Mouse (Mus musculus) hindbrain, embryonic 12.5 days (tissue): ENCODE results near the gene Ttc7b. TPM values are rescaled to one million over a fixed set of nuclear protein-coding genes. Genes with fewer than 3 reads are reported as not detected.

Experiments used
- ATAC-seq: fragments of 200-750 bp; cut with Nextera tagmentation; 2 replicates; pipeline ENCODE4 v1.8.0; 2017; ENCODE audit warnings: moderate TSS enrichment; ENCODE audit not compliant: low FRiP score
- H3K27ac ChIP-seq: fragments of 300-500 bp; sonication (generic); 2 replicates; pipeline ENCODE4 v1.5.1; 2016; ENCODE audit warnings: mild to moderate bottlenecking
- H3K27me3 ChIP-seq: fragments of 300-500 bp; sonication (generic); 2 replicates; pipeline ENCODE4 v1.6.1; 2016; ENCODE audit warnings: mild to moderate bottlenecking
- H3K36me3 ChIP-seq: fragments of 300-500 bp; sonication (generic); 2 replicates; pipeline ENCODE4 v1.6.1; 2016; ENCODE audit warnings: mild to moderate bottlenecking
- H3K4me1 ChIP-seq: fragments of 300-500 bp; sonication (generic); 2 replicates; pipeline ENCODE4 v1.6.1; 2016
- H3K4me2 ChIP-seq: fragments of 300-500 bp; sonication (generic); replicated peaks from 2 replicates; pipeline ENCODE4 v1.6.1; 2016; ENCODE audit warnings: mild to moderate bottlenecking
- H3K4me3 ChIP-seq: fragments of 300-500 bp; sonication (generic); 2 replicates; pipeline ENCODE4 v1.5.1; 2016; ENCODE audit warnings: mild to moderate bottlenecking
- H3K9ac ChIP-seq: fragments of 300-500 bp; sonication (generic); 2 replicates; pipeline ENCODE4 v1.6.1; 2016; ENCODE audit warnings: mild to moderate bottlenecking, moderate library complexity
- H3K9me3 ChIP-seq: fragments of 300-500 bp; sonication (generic); replicated peaks from 2 replicates; pipeline ENCODE4 v1.6.1; 2016; ENCODE audit warnings: mild to moderate bottlenecking
- WGBS: fragments of 180-500 bp; shearing (Covaris S2); methylation state at CpG from one replicate; pipeline ENCODE4 v1.1.7; 2016; 5-methylcytosine and 5-hydroxymethylcytosine counted together
- polyA plus RNA-seq: library from polyadenylated mRNA; unstranded; fragments of >200 nt; fragmentation: Nextera tagmentation; extraction: Ambion mirVana; gene quantifications from 2 replicates; pipeline ENCODE4 v1.2.1, GENCODE M21; 2016

The Ttc7b gene
- polyA plus RNA-seq, 1 experiment from 2014 or later: 6.1 TPM

- Histone ChIP-seq H3K27me3 (no peaks in the 10 kb centered on the region), H3K4me3 (no peak overlapping the region), H3K9ac (no peak overlapping the region), H3K9me3 (no peaks in the 10 kb centered on the region), H3K4me1 (peaks cover 8% of the 10 kb centered on the region), H3K27ac (no peak overlapping the region), H3K36me3 (peaks cover 22% of the 10 kb centered on the region), H3K4me2 (no peak overlapping the region)
- ATAC-seq: no peak
- 79% methylated on average over 3 of the region's 3 CpGs for WGBS
Measured at GRCm38 (mm10) chr12:100502544-100502943, 18.1 kb downstream of the Ttc7b start.

GRCm38 (mm10) chr12:100501261-100501660, 19.4 kb downstream of the Ttc7b start:
- no peaks in the 10 kb centered on the region for H3K9me3 ChIP-seq
- peaks cover 8% of the 10 kb centered on the region for H3K4me1 ChIP-seq
- WGBS: 82% methylated on average over 4 of the region's 4 CpGs
- H3K4me3 ChIP-seq: no peak overlapping the region
- no peaks in the 10 kb centered on the region for H3K27me3 ChIP-seq
- no peak overlapping the region for H3K4me2 ChIP-seq
- H3K9ac ChIP-seq: no peak overlapping the region
- no peak for ATAC-seq
- no peak overlapping the region for H3K27ac ChIP-seq
- peaks cover 33% of the 10 kb centered on the region for H3K36me3 ChIP-seq

DNA sequence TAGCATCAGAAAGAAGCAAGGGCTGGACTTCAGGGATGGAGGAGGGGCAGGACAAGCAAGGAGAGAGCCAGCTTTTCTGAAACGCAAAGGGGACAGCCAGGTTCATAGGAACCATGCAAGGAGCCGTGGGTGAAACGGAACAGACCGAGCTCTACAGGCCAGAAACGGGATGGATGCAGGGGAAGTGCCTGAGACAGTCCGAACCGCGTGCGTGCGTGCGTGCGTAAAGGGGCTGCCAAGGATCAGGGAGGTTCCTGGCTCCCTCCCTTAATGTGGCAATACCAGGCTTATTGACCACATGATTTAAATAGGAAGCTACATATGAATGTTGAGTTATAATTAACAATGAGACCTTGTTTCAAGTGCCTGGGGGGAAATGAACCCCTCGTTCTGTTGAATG, 21.2 kb downstream of the Ttc7b start:
- H3K4me1 ChIP-seq: peaks cover 4% of the 10 kb centered on the region
- H3K4me3 ChIP-seq: no peak overlapping the region
- no peaks in the 10 kb centered on the region for H3K9me3 ChIP-seq
- 92% methylated on average over 13 of the region's 13 CpGs for WGBS
- no peak overlapping the region for H3K27ac ChIP-seq
- H3K9ac ChIP-seq: no peak overlapping the region
- no peak for ATAC-seq
- no peak overlapping the region for H3K4me2 ChIP-seq
- H3K36me3 ChIP-seq: peaks cover 43% of the 10 kb centered on the region
- H3K27me3 ChIP-seq: no peaks in the 10 kb centered on the region

GRCm38 (mm10) chr12:100498006-100498405, 22.6 kb downstream of the Ttc7b start:
- Histone ChIP-seq H3K9me3 (no peaks in the 10 kb centered on the region), H3K4me1 (no peaks in the 10 kb centered on the region; the same call in 1 of the 2 replicates), H3K36me3 (peaks cover 54% of the 10 kb centered on the region), H3K9ac (no peak overlapping the region), H3K4me2 (no peak overlapping the region), H3K27ac (no peak overlapping the region), H3K4me3 (no peak overlapping the region), H3K27me3 (no peaks in the 10 kb centered on the region)
- ATAC-seq: no peak
- 95% methylated on average over 5 of the region's 5 CpGs for WGBS

GRCm38 (mm10) chr12:100495083-100495482, 25.5 kb downstream of the Ttc7b start:
- Histone ChIP-seq H3K9me3 (no peaks in the 10 kb centered on the region), H3K4me1 (no peaks in the 10 kb centered on the region), H3K36me3 (peaks cover 66% of the 10 kb centered on the region), H3K4me2 (no peak overlapping the region), H3K27me3 (no peaks in the 10 kb centered on the region), H3K9ac (no peak overlapping the region), H3K27ac (no peak overlapping the region), H3K4me3 (no peak overlapping the region)
- ATAC-seq: no peak
- WGBS: 95% methylated on average over 7 of the region's 7 CpGs

DNA sequence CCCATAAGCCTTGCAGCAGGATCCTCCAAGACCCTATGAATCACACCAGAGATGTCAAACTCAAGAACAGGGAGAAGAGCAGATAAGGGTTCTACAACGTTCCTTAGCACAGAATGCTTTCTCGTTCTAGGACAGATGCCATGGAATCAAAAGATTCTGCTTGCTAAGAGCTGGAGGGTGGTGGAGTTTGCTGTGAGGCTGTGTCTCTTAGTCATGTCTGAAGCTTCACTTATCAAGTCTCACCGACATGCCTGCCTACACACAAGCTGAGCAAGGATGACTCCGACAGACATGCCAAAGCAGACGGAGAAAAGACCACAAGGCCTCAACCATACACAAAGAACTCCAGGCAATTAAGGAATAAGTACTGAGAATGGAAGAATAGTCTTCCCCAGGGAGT, 27.4 kb downstream of the Ttc7b start:
- 88% methylated on average over 5 of the region's 5 CpGs for WGBS
- Histone ChIP-seq H3K9me3 (no peaks in the 10 kb centered on the region), H3K27ac (no peak overlapping the region), H3K4me2 (no peak overlapping the region), H3K36me3 (peaks cover 65% of the 10 kb centered on the region), H3K4me1 (peaks cover 7% of the 10 kb centered on the region), H3K9ac (no peak overlapping the region), H3K27me3 (no peaks in the 10 kb centered on the region), H3K4me3 (no peak overlapping the region)
- ATAC-seq: no peak

- H3K4me3 ChIP-seq: no peak overlapping the region
- H3K9me3 ChIP-seq: no peaks in the 10 kb centered on the region
- no peaks in the 10 kb centered on the region for H3K27me3 ChIP-seq
- no peak overlapping the region for H3K9ac ChIP-seq
- WGBS: 84% methylated on average over 3 of the region's 3 CpGs
- ATAC-seq: no peak
- H3K4me1 ChIP-seq: peaks cover 7% of the 10 kb centered on the region
- H3K4me2 ChIP-seq: no peak overlapping the region
- peaks cover 60% of the 10 kb centered on the region for H3K36me3 ChIP-seq
- H3K27ac ChIP-seq: no peak overlapping the region
Measured at GRCm38 (mm10) chr12:100492676-100493075, 27.9 kb downstream of the Ttc7b start.

DNA sequence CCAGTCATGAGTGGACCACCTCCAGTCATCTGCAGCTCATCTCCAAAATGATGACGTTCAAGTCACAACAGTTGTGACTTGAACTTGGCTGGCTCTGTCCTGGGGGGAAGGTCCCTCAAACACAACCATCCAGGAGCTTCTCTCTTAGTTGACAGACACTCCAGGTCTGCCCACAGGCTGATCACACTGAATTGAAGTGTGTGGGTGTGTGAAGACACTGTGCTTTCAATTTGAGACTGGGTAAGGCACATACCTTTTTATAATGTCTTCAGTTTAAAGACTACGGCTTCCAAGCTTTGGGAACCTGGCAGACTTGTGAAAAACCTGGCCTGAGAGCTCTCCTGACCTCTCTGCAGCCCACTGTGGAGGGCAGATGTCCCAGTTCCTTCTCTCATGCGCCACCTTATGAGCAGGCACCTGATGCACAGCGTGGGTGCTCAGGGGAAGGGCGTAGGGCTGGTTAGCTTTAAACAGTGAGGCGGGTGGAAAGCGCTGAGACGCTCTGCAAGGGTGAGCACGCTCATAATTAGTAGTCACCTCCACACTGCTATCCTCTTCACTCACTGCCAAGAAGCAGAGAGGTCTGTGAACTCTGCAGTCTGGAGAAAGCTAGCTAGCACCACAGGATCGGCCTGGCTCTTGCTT, 28.5 kb downstream of the Ttc7b start:
- no peak overlapping the region for H3K4me2 ChIP-seq
- no peaks in the 10 kb centered on the region for H3K9me3 ChIP-seq
- H3K4me1 ChIP-seq: peaks cover 7% of the 10 kb centered on the region
- H3K27me3 ChIP-seq: no peaks in the 10 kb centered on the region
- ATAC-seq: no peak
- peaks cover 58% of the 10 kb centered on the region for H3K36me3 ChIP-seq
- WGBS: 95% methylated on average over 10 of the region's 10 CpGs
- no peak overlapping the region for H3K4me3 ChIP-seq
- no peak overlapping the region for H3K9ac ChIP-seq
- H3K27ac ChIP-seq: no peak overlapping the region

- Histone ChIP-seq H3K36me3 (peaks cover 43% of the 10 kb centered on the region), H3K9ac (no peak overlapping the region), H3K4me2 (no peak overlapping the region), H3K27ac (no peak overlapping the region), H3K4me3 (no peak overlapping the region), H3K27me3 (no peaks in the 10 kb centered on the region), H3K4me1 (peaks cover 7% of the 10 kb centered on the region), H3K9me3 (no peaks in the 10 kb centered on the region)
- ATAC-seq: no peak
- 97% methylated on average over 7 of the region's 7 CpGs for WGBS
Measured at GRCm38 (mm10) chr12:100489799-100490198, 30.8 kb downstream of the Ttc7b start.

DNA sequence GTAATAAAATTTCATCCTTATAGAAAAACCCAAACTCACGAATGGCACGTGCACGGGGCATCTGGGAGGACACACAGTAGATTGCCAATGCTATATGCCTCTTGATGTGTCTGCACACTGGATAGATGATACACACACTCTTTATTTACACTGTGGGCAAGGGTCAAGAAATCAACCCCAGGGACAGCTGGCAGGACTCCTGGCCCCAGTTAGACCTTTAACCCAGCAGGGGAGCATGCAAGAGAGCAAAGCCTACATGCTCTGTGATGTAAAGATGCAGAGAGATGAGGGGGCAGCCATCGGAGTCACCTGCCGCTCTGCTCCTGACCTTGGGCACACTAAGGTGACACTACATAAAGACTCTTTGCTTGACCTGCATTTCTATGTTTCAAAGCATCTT, 32.3 kb downstream of the Ttc7b start:
- H3K4me2 ChIP-seq: no peak overlapping the region
- no peaks in the 10 kb centered on the region for H3K27me3 ChIP-seq
- no peaks in the 10 kb centered on the region for H3K9me3 ChIP-seq
- H3K9ac ChIP-seq: no peak overlapping the region
- peaks cover 7% of the 10 kb centered on the region for H3K4me1 ChIP-seq
- peaks cover 32% of the 10 kb centered on the region for H3K36me3 ChIP-seq
- no peak overlapping the region for H3K27ac ChIP-seq
- WGBS: 91% methylated on average over 5 of the region's 5 CpGs
- H3K4me3 ChIP-seq: no peak overlapping the region
- ATAC-seq: no peak

DNA sequence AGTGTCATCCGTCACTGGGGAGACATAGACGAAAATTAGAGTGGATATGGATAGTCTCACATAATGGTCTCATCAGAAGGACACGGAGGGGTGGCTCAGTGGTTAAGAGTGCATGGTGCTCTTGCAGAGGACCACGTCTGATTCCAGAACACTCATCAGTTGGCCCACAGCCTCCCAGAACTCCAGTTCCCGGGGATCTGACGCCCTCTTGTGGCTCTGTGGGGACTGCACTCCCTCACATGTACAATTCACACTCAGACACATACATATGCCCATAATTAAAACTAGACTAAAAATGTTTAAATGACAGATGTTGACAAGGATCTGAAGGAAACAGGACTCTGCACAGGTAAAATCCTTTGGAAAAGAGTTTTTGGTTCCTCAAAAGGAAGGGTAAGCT, 34.4 kb downstream of the Ttc7b start:
- 56% methylated on average over 6 of the region's 6 CpGs for WGBS
- Histone ChIP-seq H3K36me3 (peaks cover 16% of the 10 kb centered on the region), H3K27me3 (no peaks in the 10 kb centered on the region)

DNA sequence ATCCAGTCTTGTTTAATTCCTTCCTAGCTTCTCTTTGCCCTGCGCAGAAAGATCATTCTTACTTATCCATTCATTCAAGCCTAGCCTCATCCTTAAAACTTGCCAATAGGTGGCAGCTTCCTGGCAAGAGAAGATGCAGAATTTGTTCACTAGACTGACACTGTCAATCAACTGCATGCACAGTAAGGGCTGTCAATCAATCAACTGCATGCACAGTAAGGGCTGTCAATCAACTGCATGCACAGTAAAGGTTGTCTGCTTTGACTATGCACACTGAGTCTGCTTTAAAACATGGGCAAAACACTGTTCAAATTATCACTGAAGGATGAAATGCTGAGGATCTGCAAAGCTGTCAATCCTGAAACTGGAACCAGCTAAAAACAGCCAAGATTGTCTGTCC, 37.6 kb downstream of the Ttc7b start:
- Histone ChIP-seq H3K9ac (no peak overlapping the region), H3K9me3 (no peaks in the 10 kb centered on the region), H3K4me2 (no peak overlapping the region), H3K27ac (no peak overlapping the region), H3K4me3 (no peak overlapping the region), H3K4me1 (no peaks in the 10 kb centered on the region; the same call in 1 of the 2 replicates), H3K36me3 (no peaks in the 10 kb centered on the region), H3K27me3 (no peaks in the 10 kb centered on the region)
- no peak for ATAC-seq
- WGBS: 91% methylated on average over 1 of the region's 1 CpGs

More for the DNA sequence above, 34.4 kb downstream of the Ttc7b start:
- no peak overlapping the region for H3K4me2 ChIP-seq
- peaks cover 7% of the 10 kb centered on the region for H3K4me1 ChIP-seq
- no peak for ATAC-seq
- no peak overlapping the region for H3K27ac ChIP-seq
- no peak overlapping the region for H3K9ac ChIP-seq
- H3K9me3 ChIP-seq: no peaks in the 10 kb centered on the region
- H3K4me3 ChIP-seq: no peak overlapping the region

DNA sequence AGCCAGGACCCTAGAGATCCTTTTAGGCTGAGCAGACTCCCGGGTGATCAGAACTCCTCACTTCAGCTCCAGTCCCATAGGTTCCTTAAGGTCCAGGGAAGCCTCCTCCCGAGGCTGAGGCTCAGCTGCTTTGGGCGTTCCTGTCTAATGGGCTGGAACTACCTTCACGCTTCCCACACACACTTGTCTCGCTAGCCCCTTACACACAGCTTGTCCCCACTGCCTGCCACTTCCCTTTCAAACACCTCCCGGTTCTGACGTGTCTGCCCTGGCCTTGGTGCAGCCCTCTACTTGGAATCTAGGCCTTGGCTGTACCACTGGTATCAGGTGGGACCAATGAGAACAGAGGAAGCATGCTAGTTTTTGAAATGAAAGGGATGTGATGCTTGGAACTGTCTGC, 38.4 kb downstream of the Ttc7b start:
- ATAC-seq: no peak
- H3K27me3 ChIP-seq: no peaks in the 10 kb centered on the region
- no peak overlapping the region for H3K27ac ChIP-seq
- H3K4me1 ChIP-seq: no peaks in the 10 kb centered on the region; the same call in 1 of the 2 replicates
- H3K9me3 ChIP-seq: no peaks in the 10 kb centered on the region
- no peaks in the 10 kb centered on the region for H3K36me3 ChIP-seq
- WGBS: 69% methylated on average over 7 of the region's 7 CpGs
- H3K4me2 ChIP-seq: no peak overlapping the region
- no peak overlapping the region for H3K4me3 ChIP-seq
- H3K9ac ChIP-seq: no peak overlapping the region
